Mouse (Mus musculus) testis, adult 2 months (tissue): ENCODE data around the gene Hist1h2be. TPM values are rescaled to one million over a fixed set of nuclear protein-coding genes. Genes with fewer than 3 reads are reported as not detected.
"Not testable (repeated sequence)": the region's sequence is repeated elsewhere in the genome, so short reads cannot be mapped to it uniquely, and the experiment has no call there.

Experiments
- H3K27ac ChIP-seq: fragments of 200-500 bp; 2 replicates; pipeline ENCODE4 v1.5.1; 2012; ENCODE audit warnings: low read depth, low read length; ENCODE audit not compliant: control insufficient read depth, insufficient read depth
- H3K27me3 ChIP-seq: fragments of 200-500 bp; 2 replicates; pipeline ENCODE4 v1.6.1; 2012; ENCODE audit warnings: mild to moderate bottlenecking, low read length, moderate library complexity; ENCODE audit not compliant: control insufficient read depth, insufficient read depth
- H3K36me3 ChIP-seq: fragments of 200-500 bp; 2 replicates; pipeline ENCODE4 v1.6.1; 2012; ENCODE audit warnings: mild to moderate bottlenecking, low read length; ENCODE audit not compliant: control insufficient read depth, insufficient read depth
- H3K4me1 ChIP-seq: fragments of 200-500 bp; 2 replicates; pipeline ENCODE4 v1.6.1; 2012; ENCODE audit warnings: low read length; ENCODE audit not compliant: control insufficient read depth, insufficient read depth
- H3K4me3 ChIP-seq: fragments of 200-500 bp; 2 replicates; pipeline ENCODE4 v1.5.1; 2012; ENCODE audit warnings: low read depth, mild to moderate bottlenecking, low read length, moderate library complexity, mixed read lengths; ENCODE audit not compliant: control insufficient read depth
- CTCF ChIP-seq: fragments of 200-500 bp; IDR thresholded peaks from 2 replicates; pipeline ENCODE4 v1.5.1; 2012; ENCODE audit warnings: low read depth, mild to moderate bottlenecking, inconsistent platforms, low read length, moderate library complexity; ENCODE audit not compliant: control insufficient read depth, insufficient read depth, insufficient replicate concordance
- POLR2A ChIP-seq: fragments of 200-500 bp; IDR thresholded peaks from 2 replicates; pipeline ENCODE4 v1.6.1; 2012; ENCODE audit warnings: low read depth, mild to moderate bottlenecking, inconsistent platforms, low read length, moderate library complexity; ENCODE audit not compliant: control insufficient read depth
- polyA plus RNA-seq: library from polyadenylated mRNA; depleted of rRNA; stranded (reverse); fragments of >200 nt; gene quantifications from 2 replicates; pipeline ENCODE4 v1.2.3, GENCODE M21; 2012

Gene Hist1h2be
- polyA plus RNA-seq, 1 experiment = 0.42 TPM

- Histone ChIP-seq H3K27me3 (no peaks in the 10 kb centered on the region), H3K4me1 (peaks cover 3% of the 10 kb centered on the region), H3K4me3 (no peak overlapping the region), H3K36me3 (no peaks in the 10 kb centered on the region), H3K27ac (no peak overlapping the region)
- no peak for TF ChIP-seq POLR2A
- TF ChIP-seq CTCF = no peak
These were observed 66.5 kb downstream of the Hist1h2be start for GRCm38 (mm10) chr13:23554393-23554792.

GRCm38 (mm10) chr13:23552962-23553361 lies 68.0 kb downstream of the Hist1h2be start, which contains the start of gene Hist1h1d:
Gene Hist1h1d, plus strand, starts transcription at chr13:23553262.
- no peak within 1 kb of the TSS for H3K27ac ChIP-seq
- no peak within 1 kb of the TSS for H3K4me3 ChIP-seq
- no peaks in the 10 kb centered on the region for H3K27me3 ChIP-seq
- H3K36me3 ChIP-seq = no peaks in the 10 kb centered on the region
- TF ChIP-seq CTCF (no peak), POLR2A (no peak)
- peaks cover 3% of the 10 kb centered on the region for H3K4me1 ChIP-seq

- peaks cover 3% of the 10 kb centered on the region for H3K4me1 ChIP-seq
- no peaks in the 10 kb centered on the region for H3K27me3 ChIP-seq
- TF ChIP-seq POLR2A = no peak
- TF ChIP-seq CTCF = no peak
- H3K27ac ChIP-seq = no peak overlapping the region
- H3K36me3 ChIP-seq = no peaks in the 10 kb centered on the region
- no peak overlapping the region for H3K4me3 ChIP-seq
These were observed 68.7 kb downstream of the Hist1h2be start for GRCm38 (mm10) chr13:23551931-23552914.

- not testable (repeated sequence) for H3K36me3 ChIP-seq, H3K27me3 ChIP-seq, H3K4me1 ChIP-seq
- Histone ChIP-seq H3K4me3 (peak within 1 kb of the TSS; percentile 66), H3K27ac (peak within 1 kb of the TSS; percentile 36; the same call in 1 of the 2 replicates)
- TF ChIP-seq POLR2A = peak; percentile 51; the same call in 1 of the 2 replicates
These were observed 69.6 kb downstream of the Hist1h2be start, which contains the start of gene Hist1h4f for GRCm38 (mm10) chr13:23551146-23551834. Gene Hist1h4f, minus strand, starts transcription at chr13:23551648.

- no peak overlapping the region for H3K4me3 ChIP-seq
- no peaks in the 10 kb centered on the region for H3K36me3 ChIP-seq
- H3K27me3 ChIP-seq = no peaks in the 10 kb centered on the region
- peaks cover 3% of the 10 kb centered on the region for H3K4me1 ChIP-seq
- no peak overlapping the region; the same call in 1 of the 2 replicates for H3K27ac ChIP-seq
- no peak for TF ChIP-seq CTCF
- TF ChIP-seq POLR2A = no peak
These were observed 70.2 kb downstream of the Hist1h2be start for GRCm38 (mm10) chr13:23550761-23551145.

GRCm38 (mm10) chr13:23546694-23547093 lies 74.2 kb downstream of the Hist1h2be start:
- Histone ChIP-seq H3K4me1 (peaks cover 6% of the 10 kb centered on the region), H3K4me3 (no peak overlapping the region), H3K27ac (no peak overlapping the region), H3K27me3 (no peaks in the 10 kb centered on the region), H3K36me3 (no peaks in the 10 kb centered on the region)
- TF ChIP-seq POLR2A (no peak), CTCF (no peak)

- not testable (repeated sequence) for H3K4me1 ChIP-seq, H3K27ac ChIP-seq, H3K4me3 ChIP-seq, H3K27me3 ChIP-seq, H3K36me3 ChIP-seq
These were observed 76.2 kb downstream of the Hist1h2be start for GRCm38 (mm10) chr13:23544787-23545120.
